Mouse (Mus musculus) lung, embryonic 16.5 days (tissue): Measurements from ENCODE around the gene Ankrd16. TPM values are rescaled to one million over a fixed set of nuclear protein-coding genes. Genes with fewer than 3 reads are reported as not detected.

Experiments
- ATAC-seq: fragments of 200-750 bp; cut with Nextera tagmentation; 2 replicates; pipeline ENCODE4 v1.8.0; 2017; ENCODE audit warnings: low read depth, mild to moderate bottlenecking, moderate library complexity
- H3K27ac ChIP-seq: fragments of 300-500 bp; sonication (generic); 2 replicates; pipeline ENCODE4 v1.5.1; 2014; ENCODE audit warnings: mild to moderate bottlenecking, control low read depth, low read length
- H3K27me3 ChIP-seq: fragments of 300-500 bp; sonication (generic); 2 replicates; pipeline ENCODE4 v1.6.1; 2014; ENCODE audit warnings: low read depth, low read length, mixed read lengths; ENCODE audit not compliant: control insufficient read depth, insufficient read depth
- H3K36me3 ChIP-seq: fragments of 300-500 bp; sonication (generic); 2 replicates; pipeline ENCODE4 v1.6.1; 2014; ENCODE audit warnings: low read length; ENCODE audit not compliant: control insufficient read depth, insufficient read depth
- H3K4me1 ChIP-seq: fragments of 300-500 bp; sonication (generic); replicated peaks from 2 replicates; pipeline ENCODE4 v1.6.1; 2014; ENCODE audit warnings: low read length, mixed read lengths; ENCODE audit not compliant: control insufficient read depth, insufficient read depth
- H3K4me2 ChIP-seq: fragments of 300-500 bp; sonication (generic); 2 replicates; pipeline ENCODE4 v1.6.1; 2014; ENCODE audit warnings: low read depth, low read length, control low read depth
- H3K4me3 ChIP-seq: fragments of 300-500 bp; sonication (generic); 2 replicates; pipeline ENCODE4 v1.5.1; 2014; ENCODE audit warnings: mild to moderate bottlenecking, low read length, control low read depth
- H3K9ac ChIP-seq: fragments of 300-500 bp; sonication (generic); 2 replicates; pipeline ENCODE4 v1.6.1; 2014; ENCODE audit warnings: low read length, control low read depth
- H3K9me3 ChIP-seq: fragments of 300-500 bp; sonication (generic); 2 replicates; pipeline ENCODE4 v1.6.1; 2016; ENCODE audit warnings: low read length; ENCODE audit not compliant: control insufficient read depth
- WGBS: fragments of 180-500 bp; shearing (Covaris S2); extraction: QIAGEN DNeasy Blood & Tissue Kit; methylation state at CpG from one replicate; pipeline ENCODE4 v1.1.7; 2014; 5-methylcytosine and 5-hydroxymethylcytosine counted together
- polyA plus RNA-seq: library from polyadenylated mRNA; unstranded; fragments of >200 nt; fragmentation: Nextera tagmentation; extraction: Ambion mirVana; gene quantifications from 2 replicates; pipeline ENCODE4 v1.2.1, GENCODE M21; 2015

Ankrd16 gene
- polyA plus RNA-seq, 1 experiment from 2014 or later = 40.6 TPM

GRCm38 (mm10) chr2:11767161-11767545 lies 10.5 kb upstream of the Ankrd16 start:
- no peak for ATAC-seq
- Histone ChIP-seq H3K9ac (no peak overlapping the region), H3K4me1 (no peaks in the 10 kb centered on the region), H3K27me3 (no peaks in the 10 kb centered on the region), H3K9me3 (no peaks in the 10 kb centered on the region), H3K27ac (no peak overlapping the region), H3K36me3 (peaks cover 40% of the 10 kb centered on the region), H3K4me2 (no peak overlapping the region), H3K4me3 (no peak overlapping the region)
- 83% methylated on average over 10 of the region's 10 CpGs for WGBS

GRCm38 (mm10) chr2:11771701-11772100 lies 6.0 kb upstream of the Ankrd16 start:
- no peak for ATAC-seq
- no peak overlapping the region for H3K9ac ChIP-seq
- no peaks in the 10 kb centered on the region for H3K27me3 ChIP-seq
- H3K4me3 ChIP-seq = no peak overlapping the region
- peaks cover 10% of the 10 kb centered on the region; the same call in 1 of the 2 replicates for H3K36me3 ChIP-seq
- no peak overlapping the region for H3K4me2 ChIP-seq
- no peaks in the 10 kb centered on the region for H3K9me3 ChIP-seq
- no peak overlapping the region for H3K27ac ChIP-seq
- WGBS = 76% methylated on average over 4 of the region's 4 CpGs
- peaks cover 8% of the 10 kb centered on the region for H3K4me1 ChIP-seq

- no peak overlapping the region for H3K27ac ChIP-seq
- H3K4me1 ChIP-seq = peaks cover 8% of the 10 kb centered on the region
- 79% methylated on average over 4 of the region's 4 CpGs for WGBS
- no peak overlapping the region for H3K4me2 ChIP-seq
- H3K9ac ChIP-seq = no peak overlapping the region
- no peaks in the 10 kb centered on the region for H3K27me3 ChIP-seq
- no peak overlapping the region for H3K4me3 ChIP-seq
- ATAC-seq = no peak
- H3K36me3 ChIP-seq = peaks cover 4% of the 10 kb centered on the region; the same call in 1 of the 2 replicates
- H3K9me3 ChIP-seq = no peaks in the 10 kb centered on the region
Observed at GRCm38 (mm10) chr2:11772401-11772800, 5.3 kb upstream of the Ankrd16 start.

- no peak overlapping the region for H3K9ac ChIP-seq
- no peak overlapping the region for H3K4me3 ChIP-seq
- 84% methylated on average over 10 of the region's 10 CpGs for WGBS
- no peaks in the 10 kb centered on the region for H3K27me3 ChIP-seq
- no peak overlapping the region for H3K4me2 ChIP-seq
- H3K27ac ChIP-seq = no peak overlapping the region
- H3K36me3 ChIP-seq = no peaks in the 10 kb centered on the region
- peaks cover 14% of the 10 kb centered on the region for H3K4me1 ChIP-seq
- no peak for ATAC-seq
- no peaks in the 10 kb centered on the region for H3K9me3 ChIP-seq
Observed at GRCm38 (mm10) chr2:11774426-11774825, 3.2 kb upstream of the Ankrd16 start.

GRCm38 (mm10) chr2:11775121-11775520 lies 2.6 kb upstream of the Ankrd16 start:
- 78% methylated on average over 5 of the region's 5 CpGs for WGBS
- ATAC-seq = no peak

GRCm38 (mm10) chr2:11776415-11776814 lies 1.3 kb upstream of the Ankrd16 start:
- H3K4me2 ChIP-seq = peak overlapping the region; percentile 84
- H3K36me3 ChIP-seq = 0 out of 2 replicates have a peak, but pooled peaks cover under 1% of the 10 kb centered on the region
- no peak for ATAC-seq
- WGBS = 39% methylated on average over 8 of the region's 8 CpGs
- no peaks in the 10 kb centered on the region for H3K9me3 ChIP-seq
- peak overlapping the region; percentile 90 for H3K9ac ChIP-seq
- H3K4me3 ChIP-seq = peak overlapping the region; percentile 80
- peaks cover 18% of the 10 kb centered on the region for H3K4me1 ChIP-seq
- no peak overlapping the region for H3K27ac ChIP-seq
- H3K27me3 ChIP-seq = no peaks in the 10 kb centered on the region

More at GRCm38 (mm10) chr2:11775121-11775520, 2.6 kb upstream of the Ankrd16 start:
- Histone ChIP-seq H3K4me2 (no peak overlapping the region), H3K27ac (no peak overlapping the region), H3K9ac (no peak overlapping the region), H3K9me3 (no peaks in the 10 kb centered on the region), H3K27me3 (no peaks in the 10 kb centered on the region), H3K36me3 (no peaks in the 10 kb centered on the region), H3K4me3 (no peak overlapping the region), H3K4me1 (peaks cover 18% of the 10 kb centered on the region)

- Histone ChIP-seq H3K9ac (peak overlapping the region; percentile 80), H3K4me1 (peaks cover 18% of the 10 kb centered on the region), H3K27me3 (no peaks in the 10 kb centered on the region), H3K27ac (peak overlapping the region; percentile 97), H3K4me2 (peak overlapping the region; percentile 79), H3K36me3 (peaks cover 15% of the 10 kb centered on the region), H3K9me3 (no peaks in the 10 kb centered on the region), H3K4me3 (peak overlapping the region; percentile 80)
- under 1% methylated on average over 43 of the region's 43 CpGs for WGBS
- peak; percentile 87 for ATAC-seq
Observed at GRCm38 (mm10) chr2:11778087-11778823, 579 bp downstream of the Ankrd16 start.

- Histone ChIP-seq H3K4me2 (no peak overlapping the region), H3K27ac (no peak overlapping the region), H3K4me1 (peaks cover 7% of the 10 kb centered on the region), H3K27me3 (no peaks in the 10 kb centered on the region), H3K9me3 (no peaks in the 10 kb centered on the region), H3K9ac (no peak overlapping the region), H3K4me3 (no peak overlapping the region), H3K36me3 (peaks cover 46% of the 10 kb centered on the region)
- WGBS = 85% methylated on average over 6 of the region's 6 CpGs
- ATAC-seq = no peak
Observed at GRCm38 (mm10) chr2:11784159-11784558, 6.5 kb downstream of the Ankrd16 start.

- Histone ChIP-seq H3K4me2 (no peak overlapping the region), H3K4me3 (no peak overlapping the region), H3K27ac (no peak overlapping the region), H3K36me3 (peaks cover 12% of the 10 kb centered on the region), H3K9ac (no peak overlapping the region), H3K4me1 (no peaks in the 10 kb centered on the region), H3K27me3 (no peaks in the 10 kb centered on the region), H3K9me3 (no peaks in the 10 kb centered on the region)
- no peak for ATAC-seq
- 68% methylated on average over 4 of the region's 4 CpGs for WGBS
Observed at GRCm38 (mm10) chr2:11794668-11795067, 17.0 kb downstream of the Ankrd16 start.
